Comparison of ENCODE assay signal across 32 mouse cellular contexts in genomic region chr16:30304236-30304635, GRCm38 (mm10). TPM values are rescaled to one million over a fixed set of nuclear protein-coding genes. Genes with fewer than 3 reads are reported as not detected.
A peak's percentile ranks its signal among the peaks of the same experiment; 100 is the strongest.
DNase-seq lines count a peak whose midpoint lies in the region; ATAC-seq and TF ChIP-seq lines count a peak whose summit lies in the region.
"Had no signal": no experiment of that assay in that cellular context is flagged by ENCODE, and none has a peak within 500 bp of the region (broad histone marks: within the 10 kb centered on the region; RNA-seq: fewer than 3 reads in every experiment).

No protein-coding gene starts in this region.

- no peak overlapping the region for H3K27ac ChIP-seq in heart, embryonic 10.5 days
- H3K27ac ChIP-seq in heart, embryonic 11.5 days (ENCODE audit: low read depth, low read length), result no peak overlapping the region
- no peak overlapping the region for H3K27ac ChIP-seq in lung, embryonic 15.5 days
- no peak overlapping the region for H3K27ac ChIP-seq in MEL (ENCODE audit: control insufficient read depth, low read depth, low read length)
- H3K27ac ChIP-seq: embryonic facial prominence, embryonic 10.5 days; embryonic facial prominence, embryonic 15.5 days; hindbrain, embryonic 14.5 days; kidney, embryonic 15.5 days; limb, embryonic 10.5 days; limb, embryonic 15.5 days; liver, embryonic 15.5 days; neural tube, embryonic 12.5 days had no signal

- TF ChIP-seq EP300 in MEL (IDR thresholded peaks at IDR 0.05; ENCODE audit: low read depth in 1 of 2, low read length in 2 of 2), result no peak

- peak; percentile 73 for DNase-seq in heart, embryonic 10.5 days (ENCODE audit: low spot score)
- no peak for DNase-seq in lung, postnatal 14 days
- peak; percentile 29 for DNase-seq in MEL (ENCODE audit: low read depth, low spot score)
- peak; percentile 56 for DNase-seq in lung, postnatal 36 days
- no peak for DNase-seq in ovary, postnatal 36 days (ENCODE audit: low spot score)
- DNase-seq: adrenal gland, postnatal 25 days; cerebellum, adult 11-12 months; cerebellum, adult 9-11 months; gastrocnemius, postnatal 14 days; kidney, adult 18-20 months; layer of hippocampus, postnatal 36 days; right cerebral cortex, postnatal 4 days; thymus, adult 2 months had no signal

- TF ChIP-seq RAD21 in MEL (IDR thresholded peaks at IDR 0.05; ENCODE audit: low read depth, low read length), result no peak

- ATAC-seq in heart, embryonic 11.5 days (replicated peaks; ENCODE audit: insufficient number of reproducible peaks, low FRiP score, low TSS enrichment), result no peak
- peak; percentile 64; the same call in 1 of the 2 replicates for ATAC-seq in lung, embryonic 15.5 days (ENCODE audit: borderline replicate concordance, extremely low read depth, low FRiP score, low TSS enrichment)
- ATAC-seq: forebrain, embryonic 14.5 days; midbrain, embryonic 16.5 days had no signal

- no peak overlapping the region for H3K4me3 ChIP-seq in heart, embryonic 10.5 days
- H3K4me3 ChIP-seq in heart, embryonic 11.5 days (ENCODE audit: low read depth, low read length), result no peak overlapping the region
- H3K4me3 ChIP-seq in lung, embryonic 15.5 days, result no peak overlapping the region
- H3K4me3 ChIP-seq in MEL (ENCODE audit: control insufficient read depth in 1 of 2, insufficient read depth in 1 of 2, low read depth in 2 of 2, low read length in 2 of 2), result no peak overlapping the region
- H3K4me3 ChIP-seq: embryonic facial prominence, embryonic 10.5 days; embryonic facial prominence, embryonic 15.5 days; heart, embryonic 12.5 days; kidney, embryonic 15.5 days; limb, embryonic 10.5 days; limb, embryonic 15.5 days; liver, embryonic 15.5 days; neural tube, embryonic 12.5 days had no signal

- peaks cover 59% of the 10 kb centered on the region for H3K27me3 ChIP-seq in heart, embryonic 10.5 days (ENCODE audit: insufficient read depth, poor library complexity, severe bottlenecking)
- H3K27me3 ChIP-seq in heart, embryonic 11.5 days (ENCODE audit: control insufficient read depth, insufficient read depth, low read length), result peaks cover 48% of the 10 kb centered on the region
- peaks cover 38% of the 10 kb centered on the region for H3K27me3 ChIP-seq in lung, embryonic 15.5 days
- H3K27me3 ChIP-seq in MEL (ENCODE audit: control insufficient read depth in 1 of 2, insufficient read depth in 2 of 2, low read length in 2 of 2), result no peaks in the 10 kb centered on the region; a peak in 2 of 4 replicates

- peaks cover 21% of the 10 kb centered on the region for H3K79me2 ChIP-seq in MEL (ENCODE audit: control insufficient read depth, insufficient read depth, low read length, poor library complexity)

- no peak for TF ChIP-seq CTCF in MEL (IDR thresholded peaks at IDR 0.05 in 2 of 3, conservative IDR thresholded peaks at IDR 0.05 in 1 of 3; ENCODE audit: control insufficient read depth in 1 of 3, insufficient read depth in 1 of 3, low read depth in 2 of 3, low read length in 3 of 3, poor library complexity in 1 of 3, severe bottlenecking in 1 of 3)

- 64% methylated on average over 5 of the region's 5 CpGs for WGBS in heart, embryonic 10.5 days
- WGBS in heart, embryonic 11.5 days (ENCODE audit: insufficient replicate concordance), result 54% methylated on average over 5 of the region's 5 CpGs
- 34% methylated on average over 5 of the region's 5 CpGs for WGBS in lung, embryonic 15.5 days

- H3K36me3 ChIP-seq in heart, embryonic 10.5 days, result no peaks in the 10 kb centered on the region
- no peaks in the 10 kb centered on the region for H3K36me3 ChIP-seq in heart, embryonic 11.5 days (ENCODE audit: control insufficient read depth, insufficient read depth, low read length)
- no peaks in the 10 kb centered on the region for H3K36me3 ChIP-seq in lung, embryonic 15.5 days
- peaks cover 0 to 6% of the 10 kb centered on the region in 2 experiments; a peak in 1 of 4 replicates for H3K36me3 ChIP-seq in MEL (ENCODE audit: control insufficient read depth in 1 of 2, insufficient read depth in 2 of 2, low read length in 2 of 2)
- H3K36me3 ChIP-seq: embryonic facial prominence, embryonic 10.5 days; embryonic facial prominence, embryonic 15.5 days; heart, embryonic 12.5 days; kidney, embryonic 15.5 days; limb, embryonic 10.5 days; limb, embryonic 15.5 days; liver, embryonic 15.5 days; neural tube, embryonic 12.5 days had no signal

- no peak overlapping the region for H3K4me2 ChIP-seq in heart, embryonic 11.5 days
- H3K4me2 ChIP-seq in lung, embryonic 15.5 days, result no peak overlapping the region
- H3K4me2 ChIP-seq: embryonic facial prominence, embryonic 15.5 days; heart, embryonic 12.5 days; hindbrain, embryonic 14.5 days; kidney, embryonic 15.5 days; limb, embryonic 15.5 days; liver, embryonic 15.5 days; midbrain, embryonic 11.5 days; neural tube, embryonic 12.5 days had no signal

- H3K9me3 ChIP-seq in heart, embryonic 10.5 days, result no peaks in the 10 kb centered on the region
- no peaks in the 10 kb centered on the region for H3K9me3 ChIP-seq in heart, embryonic 11.5 days (replicated peaks; ENCODE audit: control insufficient read depth, low read length)
- H3K9me3 ChIP-seq in lung, embryonic 15.5 days, result no peaks in the 10 kb centered on the region
- no peaks in the 10 kb centered on the region for H3K9me3 ChIP-seq in MEL (replicated peaks; ENCODE audit: insufficient read depth, low read length)
- H3K9me3 ChIP-seq: embryonic facial prominence, embryonic 10.5 days; embryonic facial prominence, embryonic 15.5 days; heart, embryonic 12.5 days; kidney, embryonic 15.5 days; limb, embryonic 10.5 days; limb, embryonic 15.5 days; liver, embryonic 15.5 days; neural tube, embryonic 12.5 days had no signal

- TF ChIP-seq POLR2A in MEL (IDR thresholded peaks at IDR 0.05; ENCODE audit: control insufficient read depth in 1 of 2, insufficient read depth in 1 of 2, low read depth in 1 of 2, low read length in 2 of 2, poor library complexity in 1 of 2), result no peak

- no peak overlapping the region for H3K9ac ChIP-seq in heart, embryonic 11.5 days (ENCODE audit: low read depth, low read length)
- H3K9ac ChIP-seq in lung, embryonic 15.5 days, result no peak overlapping the region
- no peak overlapping the region for H3K9ac ChIP-seq in MEL (ENCODE audit: control insufficient read depth, low read depth, low read length, poor library complexity, severe bottlenecking)
- H3K9ac ChIP-seq: embryonic facial prominence, embryonic 15.5 days; heart, embryonic 12.5 days; hindbrain, embryonic 14.5 days; kidney, embryonic 15.5 days; limb, embryonic 15.5 days; liver, embryonic 15.5 days; neural tube, embryonic 12.5 days had no signal

- H3K4me1 ChIP-seq in heart, embryonic 10.5 days, result peaks cover 15% of the 10 kb centered on the region
- H3K4me1 ChIP-seq in heart, embryonic 11.5 days (ENCODE audit: control insufficient read depth, insufficient read depth, low read length), result peaks cover 10% of the 10 kb centered on the region
- H3K4me1 ChIP-seq in lung, embryonic 15.5 days, result peaks cover 18% of the 10 kb centered on the region
- H3K4me1 ChIP-seq in MEL (ENCODE audit: control insufficient read depth in 1 of 2, insufficient read depth in 2 of 2, low read length in 2 of 2), result peaks cover 0 to 13% of the 10 kb centered on the region in 2 experiments; a peak in 2 of 4 replicates

TF ChIP-seq in MEL, 35 proteins besides CTCF, POLR2A, EP300 and RAD21 (continues in another document):
- no peak for TF ChIP-seq ETS1 (IDR thresholded peaks at IDR 0.05; ENCODE audit: low read depth, low read length)
- TF ChIP-seq UBTF (IDR thresholded peaks at IDR 0.05; ENCODE audit: borderline replicate concordance, insufficient read depth, low read depth, low read length), result no peak
- TF ChIP-seq MYC (IDR thresholded peaks at IDR 0.05; ENCODE audit: low read depth, low read length), result no peak
- TF ChIP-seq CHD1 (IDR thresholded peaks at IDR 0.05; ENCODE audit: low read depth, low read length), result no peak
- no peak for TF ChIP-seq SIN3A (IDR thresholded peaks at IDR 0.05; ENCODE audit: low read length)
- no peak for TF ChIP-seq CHD2 (IDR thresholded peaks at IDR 0.05; ENCODE audit: low read length)
- TF ChIP-seq MEF2A (IDR thresholded peaks at IDR 0.05; ENCODE audit: extremely low read depth, insufficient replicate concordance, low read depth, low read length, poor library complexity, severe bottlenecking), result no peak
- TF ChIP-seq NELFE (IDR thresholded peaks at IDR 0.05; ENCODE audit: low read depth, low read length), result no peak
- TF ChIP-seq MAX (IDR thresholded peaks at IDR 0.05; ENCODE audit: low read length), result no peak
- TF ChIP-seq NRF1 (IDR thresholded peaks at IDR 0.05; ENCODE audit: insufficient read depth, low read depth, low read length, poor library complexity, severe bottlenecking), result no peak
- no peak for TF ChIP-seq ZNF384 (IDR thresholded peaks at IDR 0.05; ENCODE audit: low read depth, low read length)
- no peak for TF ChIP-seq TCF12 (IDR thresholded peaks at IDR 0.05; ENCODE audit: low read depth, low read length)
- no peak for TF ChIP-seq GATA1 (IDR thresholded peaks at IDR 0.05; ENCODE audit: low read depth, low read length)
- TF ChIP-seq KAT2A (conservative IDR thresholded peaks at IDR 0.05; ENCODE audit: low read depth, low read length), result no peak

RNA-seq across cellular contexts. Expression of gene Gp5, which starts 6.3 kb away (rescaled TPM):
- polyA plus RNA-seq in heart, embryonic 10.5 days (2016; fragmentation: Nextera tagmentation; extraction: Ambion mirVana), result 3.0 and 5.4 TPM in 2 replicates
- polyA plus RNA-seq in heart, embryonic 11.5 days (2014; fragmentation: Nextera tagmentation; extraction: Ambion mirVana), result 3.2 and 5.5 TPM in 2 replicates
- polyA plus RNA-seq in lung, embryonic 15.5 days (2015; fragmentation: Nextera tagmentation; extraction: Ambion mirVana), result 2.5 TPM in 2 replicates
- total RNA-seq in MEL (2012; rRNA removed), result 49.0 and 59.2 TPM in 2 replicates
- 10 to 100 TPM in 1 of 2 experiments, not detected in 1; 63.1 TPM for polyA plus RNA-seq in MEL (2012; ENCODE audit: insufficient read depth in 1 of 2, insufficient read length in 2 of 2, low read depth in 1 of 2, low replicate concordance in 2 of 2, missing spikeins in 1 of 2)

RNA-seq across cellular contexts. Expression of gene Lrrc15, which starts 21.2 kb away (rescaled TPM):
- 0.20 and 0.37 TPM in 2 replicates for polyA plus RNA-seq in heart, embryonic 10.5 days (2016; fragmentation: Nextera tagmentation; extraction: Ambion mirVana)
- polyA plus RNA-seq in heart, embryonic 11.5 days (2014; fragmentation: Nextera tagmentation; extraction: Ambion mirVana), result 0.48 and 0.84 TPM in 2 replicates
- polyA plus RNA-seq in lung, embryonic 15.5 days (2015; fragmentation: Nextera tagmentation; extraction: Ambion mirVana), result 0.29 and 0.34 TPM in 2 replicates
- total RNA-seq in MEL (2012; rRNA removed), result not detected in 2 replicates
- polyA plus RNA-seq in MEL (2012; ENCODE audit: insufficient read depth in 1 of 2, insufficient read length in 2 of 2, low read depth in 1 of 2, low replicate concordance in 2 of 2, missing spikeins in 1 of 2), result not detected
- total RNA-seq: adrenal gland, postnatal 25 days; common myeloid progenitor, adult 5-6 weeks; granulocyte monocyte progenitor cell, adult 5-6 weeks; hematopoietic stem cell, adult 5-6 weeks; left cerebral cortex, postnatal 10 days had no signal
- polyA plus RNA-seq: spleen, adult 2 months had no signal

RNA-seq across cellular contexts. Expression of gene Cpn2, which starts 36.9 kb away (rescaled TPM):
- polyA plus RNA-seq in heart, embryonic 10.5 days (2016; fragmentation: Nextera tagmentation; extraction: Ambion mirVana), result 0.23 TPM in 1 of 2 replicates, not detected in the other
- polyA plus RNA-seq in heart, embryonic 11.5 days (2014; fragmentation: Nextera tagmentation; extraction: Ambion mirVana), result not detected in 2 replicates
- 0.04 TPM in 1 of 2 replicates, not detected in the other for polyA plus RNA-seq in lung, embryonic 15.5 days (2015; fragmentation: Nextera tagmentation; extraction: Ambion mirVana)
- total RNA-seq in MEL (2012; rRNA removed), result not detected in 2 replicates
- not detected for polyA plus RNA-seq in MEL (2012; ENCODE audit: insufficient read depth in 1 of 2, insufficient read length in 2 of 2, low read depth in 1 of 2, low replicate concordance in 2 of 2, missing spikeins in 1 of 2)
- total RNA-seq: common myeloid progenitor, adult 5-6 weeks; gastrocnemius, postnatal 14 days; granulocyte monocyte progenitor cell, adult 5-6 weeks; hematopoietic stem cell, adult 5-6 weeks; layer of hippocampus, postnatal 36 days; left cerebral cortex, postnatal 10 days had no signal
- polyA plus RNA-seq: embryonic facial prominence, embryonic 10.5 days; embryonic facial prominence, embryonic 15.5 days; forebrain, embryonic 14.5 days; heart, embryonic 12.5 days; hindbrain, embryonic 14.5 days; limb, embryonic 10.5 days; limb, embryonic 15.5 days; midbrain, embryonic 11.5 days; midbrain, embryonic 16.5 days; neural tube, embryonic 12.5 days; spleen, adult 2 months had no signal

Comparison
In these comparisons a context has a peak if more than half of its experiments do, and no peak if none do; other contexts are left out.
1. DNase-seq: peak in heart, embryonic 10.5 days (single experiment), MEL (single experiment) and lung, postnatal 36 days (single experiment); none in lung, postnatal 14 days (single experiment) and ovary, postnatal 36 days (single experiment).